In genomic region chr10:116950886-116951285, GRCm38 (mm10) we compare ENCODE assay signal across 9 mouse cellular contexts. TPM values are rescaled to one million over a fixed set of nuclear protein-coding genes. Genes with fewer than 3 reads are reported as not detected.
A peak's percentile ranks its signal among the peaks of the same experiment; 100 is the strongest.
DNase-seq lines count a peak whose midpoint lies in the region; ATAC-seq and TF ChIP-seq lines count a peak whose summit lies in the region.
"Had no signal": no experiment of that assay in that cellular context is flagged by ENCODE, and none has a peak within 500 bp of the region (broad histone marks: within the 10 kb centered on the region; RNA-seq: fewer than 3 reads in every experiment).

No protein-coding gene starts in this region.

- H3K36me3 ChIP-seq in heart, embryonic 13.5 days = no peaks in the 10 kb centered on the region; the same call in 1 of the 2 replicates
- no peaks in the 10 kb centered on the region; the same call in 1 of the 2 replicates for H3K36me3 ChIP-seq in ES-E14 (ENCODE audit: control insufficient read depth, insufficient read depth, low read length, poor library complexity, severe bottlenecking)
- H3K36me3 ChIP-seq in heart, embryonic 16.5 days (ENCODE audit: control insufficient read depth, insufficient read depth) = no peaks in the 10 kb centered on the region
- H3K36me3 ChIP-seq in megakaryocyte, embryonic 14.5 days (replicated peaks; ENCODE audit: low read length) = peaks cover 4% of the 10 kb centered on the region

- in situ Hi-C loops in ES-E14 (cut with MboI; ENCODE audit: low sequenced_read_pairs in 2 of 2, unreplicated experiment in 2 of 2) = no loop called here

- intact Hi-C loops in gastrocnemius, postnatal 36 days (cut with DNase I) = no loop called here

- H3K4me2 ChIP-seq in heart, embryonic 13.5 days = peak overlapping the region; percentile 73
- peak overlapping the region; percentile 60 for H3K4me2 ChIP-seq in heart, embryonic 16.5 days (ENCODE audit: low read depth, low read length)

- H3K27ac ChIP-seq in heart, embryonic 13.5 days (replicated peaks) = no peak overlapping the region
- H3K27ac ChIP-seq in ES-E14 (ENCODE audit: insufficient read depth, low read depth, low read length, poor library complexity, severe bottlenecking) = no peak overlapping the region; the same call in 1 of the 2 replicates
- no peak overlapping the region for H3K27ac ChIP-seq in heart, embryonic 16.5 days (ENCODE audit: low read length)

- peak overlapping the region; percentile 73 for H3K9ac ChIP-seq in heart, embryonic 13.5 days
- H3K9ac ChIP-seq in ES-E14 (ENCODE audit: insufficient read depth, low read depth, low read length, poor library complexity, severe bottlenecking) = no peak overlapping the region
- peak overlapping the region; percentile 29; the same call in 1 of the 2 replicates for H3K9ac ChIP-seq in heart, embryonic 16.5 days (ENCODE audit: low read length)

- peak overlapping the region; percentile 84 for H3K4me3 ChIP-seq in heart, embryonic 13.5 days
- H3K4me3 ChIP-seq in ES-E14 (ENCODE audit: insufficient read depth in 1 of 2, low read depth in 1 of 2, low read length in 2 of 2, poor library complexity in 1 of 2, severe bottlenecking in 1 of 2) = peak overlapping the region; percentile 7 to 66; a peak in 3 of 4 replicates
- peak overlapping the region; percentile 89 for H3K4me3 ChIP-seq in heart, embryonic 16.5 days (ENCODE audit: low read length)
- H3K4me3 ChIP-seq in megakaryocyte, embryonic 14.5 days (replicated peaks) = peak overlapping the region; percentile 94

- no peak for DNase-seq in heart, adult 18-20 months
- no peak for DNase-seq in ES-E14 (ENCODE audit: low read depth, low spot score)
- DNase-seq in gastrocnemius, postnatal 36 days = no peak
- DNase-seq in right cerebral cortex, postnatal 10 days (ENCODE audit: low spot score in 2 of 2) = no peak
- no peak for DNase-seq in urinary bladder, postnatal 10 days (ENCODE audit: low spot score)

- ATAC-seq in heart, embryonic 13.5 days (ENCODE audit: extremely low read depth, insufficient number of reproducible peaks, low FRiP score, low TSS enrichment) = no peak
- ATAC-seq in heart, embryonic 16.5 days (replicated peaks; ENCODE audit: extremely low read depth, insufficient read depth, low FRiP score) = no peak

- 23% methylated on average over 5 of the region's 5 CpGs for WGBS in heart, embryonic 13.5 days
- WGBS in heart, embryonic 16.5 days = 21% methylated on average over 5 of the region's 5 CpGs

- no peaks in the 10 kb centered on the region for H3K27me3 ChIP-seq in heart, embryonic 13.5 days (replicated peaks)
- H3K27me3 ChIP-seq in heart, embryonic 16.5 days (ENCODE audit: control insufficient read depth, insufficient read depth, low read length) = no peaks in the 10 kb centered on the region
- peaks cover 3% of the 10 kb centered on the region for H3K27me3 ChIP-seq in megakaryocyte, embryonic 14.5 days (replicated peaks)

- peaks cover 3% of the 10 kb centered on the region; the same call in 1 of the 2 replicates for H3K9me3 ChIP-seq in heart, embryonic 13.5 days
- H3K9me3 ChIP-seq in ES-E14 (ENCODE audit: control insufficient read depth, insufficient read depth, low read depth, low read length) = no peaks in the 10 kb centered on the region
- H3K9me3 ChIP-seq in heart, embryonic 16.5 days (replicated peaks; ENCODE audit: control insufficient read depth, low read length) = 0 out of 2 replicates have a peak, but pooled peaks cover 3% of the 10 kb centered on the region
- peaks cover 24% of the 10 kb centered on the region for H3K9me3 ChIP-seq in megakaryocyte, embryonic 14.5 days

- H3K4me1 ChIP-seq in heart, embryonic 13.5 days = peaks cover 37% of the 10 kb centered on the region
- H3K4me1 ChIP-seq in ES-E14 (ENCODE audit: control insufficient read depth in 2 of 2, insufficient read depth in 2 of 2, low read length in 2 of 2, poor library complexity in 1 of 2) = peaks cover 0 to 6% of the 10 kb centered on the region in 2 experiments; a peak in 3 of 4 replicates
- H3K4me1 ChIP-seq in heart, embryonic 16.5 days (ENCODE audit: control insufficient read depth, insufficient read depth, low read length) = peaks cover 13% of the 10 kb centered on the region
- peaks cover 17% of the 10 kb centered on the region for H3K4me1 ChIP-seq in megakaryocyte, embryonic 14.5 days

TF ChIP-seq in ES-E14, 5 proteins besides CTCF, POLR2A, EP300 and RAD21:
- no peak for TF ChIP-seq ZNF384 (IDR thresholded peaks at IDR 0.05; ENCODE audit: low read depth, low read length)

RNA-seq across cellular contexts. Expression of gene Rab3ip, which starts 0.3 kb away (rescaled TPM):
- 54.1 and 62.4 TPM in 2 replicates for polyA plus RNA-seq in heart, embryonic 13.5 days (2015; fragmentation: Nextera tagmentation; extraction: Ambion mirVana)
- 10 to 100 TPM; 89.8 to 92.3 TPM for total RNA-seq in heart, adult 18-20 months (2021)
- 40.2 and 51.9 TPM in 2 replicates for total RNA-seq in ES-E14 (2012; rRNA removed)
- polyA plus RNA-seq in heart, embryonic 16.5 days (2015; fragmentation: Nextera tagmentation; extraction: Ambion mirVana) = 76.2 and 77.2 TPM in 2 replicates
- 4.8 TPM in 1 of 2 replicates, not detected in the other for polyA plus RNA-seq in megakaryocyte, embryonic 14.5 days (2012; ENCODE audit: insufficient read depth, low replicate concordance)
- 10 to 100 TPM; 24.9 to 29.2 TPM for total RNA-seq in gastrocnemius, postnatal 36 days (2021)

RNA-seq across cellular contexts. Expression of gene Gm10271, which starts 21.5 kb away (rescaled TPM):
- polyA plus RNA-seq in heart, embryonic 13.5 days (2015; fragmentation: Nextera tagmentation; extraction: Ambion mirVana) = not detected in 2 replicates
- not detected for total RNA-seq in heart, adult 18-20 months (2021)
- total RNA-seq in ES-E14 (2012; rRNA removed) = not detected in 2 replicates
- not detected in 2 replicates for polyA plus RNA-seq in heart, embryonic 16.5 days (2015; fragmentation: Nextera tagmentation; extraction: Ambion mirVana)
- polyA plus RNA-seq in megakaryocyte, embryonic 14.5 days (2012; ENCODE audit: insufficient read depth, low replicate concordance) = not detected in 2 replicates
- total RNA-seq in gastrocnemius, postnatal 36 days (2021) = not detected
- total RNA-seq: neutrophil, adult 5-6 weeks had no signal

RNA-seq across cellular contexts. Expression of gene Best3, which starts 35.2 kb away (rescaled TPM):
- polyA plus RNA-seq in heart, embryonic 13.5 days (2015; fragmentation: Nextera tagmentation; extraction: Ambion mirVana) = 0.19 and 0.47 TPM in 2 replicates
- total RNA-seq in heart, adult 18-20 months (2021) = 1 to 10 TPM; 6.0 to 7.6 TPM
- 0.21 and 0.36 TPM in 2 replicates for total RNA-seq in ES-E14 (2012; rRNA removed)
- 0.79 and 0.83 TPM in 2 replicates for polyA plus RNA-seq in heart, embryonic 16.5 days (2015; fragmentation: Nextera tagmentation; extraction: Ambion mirVana)
- polyA plus RNA-seq in megakaryocyte, embryonic 14.5 days (2012; ENCODE audit: insufficient read depth, low replicate concordance) = not detected in 2 replicates
- total RNA-seq in gastrocnemius, postnatal 36 days (2021) = 10 to 100 TPM; 20.9 to 24.3 TPM
- total RNA-seq: neutrophil, adult 5-6 weeks had no signal

RNA-seq across cellular contexts. Expression of gene Myrfl, which starts 54.2 kb away (rescaled TPM):
- polyA plus RNA-seq in heart, embryonic 13.5 days (2015; fragmentation: Nextera tagmentation; extraction: Ambion mirVana) = 0.20 and 0.37 TPM in 2 replicates
- total RNA-seq in heart, adult 18-20 months (2021) = 1 to 10 TPM in 1 of 2 experiments, under 1 TPM in 1; 0.89 to 1.5 TPM
- total RNA-seq in ES-E14 (2012; rRNA removed) = 0.11 and 0.13 TPM in 2 replicates
- polyA plus RNA-seq in heart, embryonic 16.5 days (2015; fragmentation: Nextera tagmentation; extraction: Ambion mirVana) = 0.24 and 0.55 TPM in 2 replicates
- polyA plus RNA-seq in megakaryocyte, embryonic 14.5 days (2012; ENCODE audit: insufficient read depth, low replicate concordance) = not detected in 2 replicates
- under 1 TPM in 1 of 2 experiments, not detected in 1; 0.20 TPM for total RNA-seq in gastrocnemius, postnatal 36 days (2021)

Comparison
In these comparisons a context has a peak if more than half of its experiments do, and no peak if none do; other contexts are left out.
1. H3K4me3 ChIP-seq: peak in every context shown above with its lines; median percentile 94 in megakaryocyte, embryonic 14.5 days; 89 in heart, embryonic 16.5 days; 84 in heart, embryonic 13.5 days; 36 in ES-E14.